Mouse (Mus musculus) left cerebral cortex, postnatal 14 days (tissue): ENCODE measurements around the gene Enkur. TPM values are rescaled to one million over a fixed set of nuclear protein-coding genes. Genes with fewer than 3 reads are reported as not detected.

Experiments used
- DNase-seq, 2 experiments: peaks; one replicate each; pipeline ENCODE4 v3.0.0; 2021 to 2022; ENCODE audit warnings: low spot score in 2 of 2, mixed read lengths in 1 of 2
- intact Hi-C: fragments of 180-260 bp; cut with DNase I; formaldehyde crosslinking; loops from one replicate; pipeline ENCODE4 v1.15.1; 2025
- total RNA-seq, 2 experiments: library from RNA; stranded (reverse); gene quantifications; 2 replicates each; pipeline ENCODE4 v1.2.3; 2021

Gene Enkur
- total RNA-seq, 2 experiments from 2014 or later = 2.9 to 4.6 TPM

- no peak for DNase-seq
- intact Hi-C loops = no loop called here
These were observed 6.1 kb downstream of the Enkur start for GRCm38 (mm10) chr2:21199051-21199450.

DNA sequence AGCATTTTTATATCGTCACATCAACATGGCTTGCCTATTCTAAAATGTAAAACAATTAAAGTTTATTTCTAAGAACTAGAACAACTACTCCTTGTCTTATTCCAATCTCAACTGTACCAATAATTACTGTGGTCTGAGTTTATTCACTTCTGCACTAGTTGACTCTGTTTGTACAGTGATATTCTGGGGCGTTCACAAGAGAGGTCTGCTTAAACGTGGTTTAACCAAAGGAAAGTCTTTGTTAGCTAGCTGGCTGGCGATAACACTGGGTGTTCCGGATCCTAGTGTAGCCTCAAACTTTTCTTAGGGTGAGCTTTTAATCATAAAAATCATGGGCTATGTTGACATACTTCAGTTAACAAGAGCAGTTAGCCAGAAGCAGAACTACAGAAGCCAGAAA lies 9.9 kb downstream of the Enkur start:
- DNase-seq = no peak
- intact Hi-C loops = no loop called here

- DNase-seq = no peak
- intact Hi-C loops = no loop called here
These were observed 13.9 kb downstream of the Enkur start for GRCm38 (mm10) chr2:21191232-21191631.

GRCm38 (mm10) chr2:21188610-21189009 lies 16.6 kb downstream of the Enkur start:
- intact Hi-C loops = loop anchor here (2.0 to 5.0 kb wide), 3 partner anchors 134 to 290 kb away; partner anchors contain the start of gene Arhgap21
- peak in 1 of 2 experiments; percentile 37 for DNase-seq

DNA sequence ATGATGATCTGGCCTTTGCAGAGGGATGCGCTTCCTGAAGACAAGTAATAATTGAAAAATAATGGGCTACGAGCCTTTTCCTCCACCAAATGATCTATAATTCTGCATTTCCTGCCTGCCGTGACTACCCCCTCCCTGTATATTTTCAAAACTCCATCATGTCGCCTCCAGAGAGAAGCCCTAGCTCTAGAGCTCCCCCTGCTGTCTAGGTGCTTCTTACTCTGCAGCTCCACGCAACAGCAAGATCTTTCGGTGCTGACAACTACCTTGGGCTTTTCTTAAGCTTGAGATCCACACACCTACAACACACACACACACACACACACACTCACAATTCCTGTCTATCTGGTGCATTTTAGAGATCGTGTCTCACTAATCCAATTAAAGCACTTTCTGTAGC lies 17.6 kb downstream of the Enkur start:
- DNase-seq = peak; percentile 34 to 76
- intact Hi-C loops = loop anchor here (5.0 kb wide), 1 partner anchor 220 kb away; the partner anchor contains the start of gene Arhgap21

- intact Hi-C loops = no loop called here
- DNase-seq = no peak
These were observed 22.4 kb downstream of the Enkur start for GRCm38 (mm10) chr2:21182811-21183210.

DNA sequence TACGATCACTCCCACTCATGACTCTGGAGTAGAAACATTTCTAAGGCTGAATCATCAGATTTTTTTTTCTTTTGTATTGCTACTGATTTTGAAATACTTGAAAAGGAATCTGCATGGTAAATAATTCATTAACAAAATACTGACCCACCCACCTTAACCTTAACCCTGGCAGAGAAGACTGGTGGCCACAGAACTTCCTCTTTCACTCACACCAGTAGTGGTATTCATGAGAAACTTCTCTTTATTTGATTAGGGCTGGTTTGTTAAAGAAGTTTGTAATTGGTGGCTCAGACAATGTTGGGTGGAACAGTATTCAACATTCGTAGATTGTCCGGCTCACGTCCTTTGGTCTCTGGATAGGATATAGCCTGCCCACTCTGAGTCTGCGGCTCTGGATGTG lies 26.0 kb downstream of the Enkur start:
- intact Hi-C loops = no loop called here
- no peak for DNase-seq

- DNase-seq = no peak
- intact Hi-C loops = no loop called here
These were observed 32.4 kb downstream of the Enkur start for GRCm38 (mm10) chr2:21172797-21173196.

DNA sequence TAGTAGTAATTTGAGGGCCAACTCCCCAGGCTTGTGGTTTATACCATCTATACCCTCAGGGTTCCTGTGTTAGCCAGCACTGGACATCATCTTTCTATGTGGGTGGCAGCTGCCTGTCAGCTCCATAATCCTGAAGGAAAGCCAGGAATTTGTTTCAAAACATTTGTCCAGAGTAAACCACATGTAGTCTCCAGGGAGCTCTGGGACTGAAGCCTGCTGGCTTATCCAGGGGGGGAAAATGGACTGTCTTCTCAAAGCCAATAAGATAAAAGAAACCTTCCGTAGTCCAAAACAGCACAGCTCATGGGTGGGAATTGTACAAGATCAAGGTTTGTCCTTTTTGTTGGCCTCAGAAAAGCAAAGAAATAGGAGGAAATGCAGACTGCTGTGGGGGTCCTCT lies 37.2 kb downstream of the Enkur start:
- intact Hi-C loops = no loop called here
- no peak for DNase-seq

- DNase-seq = no peak
- intact Hi-C loops = no loop called here
These were observed 40.9 kb downstream of the Enkur start for GRCm38 (mm10) chr2:21164296-21164695.

DNA sequence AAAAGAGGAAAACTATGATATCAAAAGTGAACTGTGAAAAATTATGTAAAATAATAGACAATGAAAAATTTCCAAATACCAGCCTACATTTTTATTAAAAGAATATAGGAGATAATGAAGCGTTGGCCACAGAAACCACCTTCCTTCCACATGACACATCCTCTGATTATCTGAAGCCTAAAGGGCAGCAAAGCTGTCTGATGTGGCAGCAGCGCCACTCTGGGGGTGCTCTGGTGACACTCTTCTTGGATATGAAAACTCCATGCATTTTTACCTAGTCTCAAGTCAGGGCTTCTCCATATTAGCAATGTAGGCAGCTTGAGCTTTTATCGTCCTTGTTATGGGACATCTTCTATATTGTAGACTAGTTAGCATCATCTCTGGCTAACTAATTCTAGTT lies 51.7 kb downstream of the Enkur start:
- intact Hi-C loops = no loop called here
- no peak for DNase-seq

GRCm38 (mm10) chr2:21147169-21147568 lies 58.0 kb downstream of the Enkur start:
- intact Hi-C loops = no loop called here

DNA sequence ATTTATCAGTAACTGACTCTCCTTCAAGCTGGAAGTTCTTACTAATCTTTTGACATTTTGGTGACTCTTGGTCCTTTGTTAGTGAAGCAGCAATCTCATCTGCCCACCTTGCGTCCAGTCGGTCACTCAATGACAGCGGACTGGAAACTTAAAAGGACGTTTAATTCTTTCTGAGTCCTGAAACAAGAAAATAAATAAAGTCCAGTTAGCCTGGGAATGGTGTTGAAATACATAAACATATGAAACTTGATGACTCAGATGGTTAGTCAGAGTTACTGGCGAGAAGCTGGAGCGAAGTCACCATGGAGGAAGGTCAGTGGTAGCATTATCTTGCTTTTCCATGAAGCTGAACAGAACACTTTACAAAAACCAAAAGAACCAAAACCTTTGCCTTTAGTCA lies 58.7 kb downstream of the Enkur start:
- no peak for DNase-seq
- intact Hi-C loops = no loop called here

More at GRCm38 (mm10) chr2:21147169-21147568, 58.0 kb downstream of the Enkur start:
- DNase-seq = no peak

DNA sequence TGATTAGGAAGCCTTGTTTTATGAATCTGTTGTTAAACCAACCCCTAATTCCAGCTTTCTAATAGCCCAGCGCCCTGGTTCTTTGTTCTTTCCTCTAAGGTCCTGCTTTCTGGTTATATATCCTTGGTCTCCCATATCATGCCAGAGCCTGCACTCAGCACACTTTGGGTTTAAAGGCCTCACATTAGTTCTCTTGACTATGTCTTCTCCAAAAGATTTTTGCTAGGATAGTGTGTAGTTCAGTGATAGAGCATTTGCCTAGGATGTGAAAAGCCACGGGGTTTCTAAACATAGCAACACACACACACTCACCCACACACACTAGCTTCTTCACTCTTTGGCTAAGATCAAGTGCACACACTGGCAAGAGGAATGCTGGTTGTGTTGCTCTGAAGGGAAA lies 62.5 kb downstream of the Enkur start:
- peak in 1 of 2 experiments; percentile 12 for DNase-seq
- intact Hi-C loops = no loop called here

DNA sequence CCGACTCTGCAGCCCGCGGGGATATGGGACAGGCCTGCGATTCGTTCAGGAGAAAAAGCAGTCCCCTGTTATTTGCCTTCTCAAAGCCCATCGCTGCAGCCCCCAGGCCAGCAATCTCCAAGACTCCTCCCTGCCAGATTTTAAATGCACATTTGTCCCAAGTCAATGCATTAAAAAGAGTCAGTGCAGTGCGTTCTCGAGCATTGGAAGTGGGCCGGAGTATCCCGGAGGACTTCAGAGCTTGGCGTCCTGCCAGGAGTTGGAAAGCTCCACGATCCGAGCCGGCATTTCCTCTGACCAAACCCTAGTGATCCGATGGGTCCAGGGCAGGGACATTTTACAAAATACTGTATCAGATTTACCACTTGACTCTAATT lies 63.0 kb downstream of the Enkur start:
- intact Hi-C loops = no loop called here
- DNase-seq = peak; percentile 38 to 65

DNA sequence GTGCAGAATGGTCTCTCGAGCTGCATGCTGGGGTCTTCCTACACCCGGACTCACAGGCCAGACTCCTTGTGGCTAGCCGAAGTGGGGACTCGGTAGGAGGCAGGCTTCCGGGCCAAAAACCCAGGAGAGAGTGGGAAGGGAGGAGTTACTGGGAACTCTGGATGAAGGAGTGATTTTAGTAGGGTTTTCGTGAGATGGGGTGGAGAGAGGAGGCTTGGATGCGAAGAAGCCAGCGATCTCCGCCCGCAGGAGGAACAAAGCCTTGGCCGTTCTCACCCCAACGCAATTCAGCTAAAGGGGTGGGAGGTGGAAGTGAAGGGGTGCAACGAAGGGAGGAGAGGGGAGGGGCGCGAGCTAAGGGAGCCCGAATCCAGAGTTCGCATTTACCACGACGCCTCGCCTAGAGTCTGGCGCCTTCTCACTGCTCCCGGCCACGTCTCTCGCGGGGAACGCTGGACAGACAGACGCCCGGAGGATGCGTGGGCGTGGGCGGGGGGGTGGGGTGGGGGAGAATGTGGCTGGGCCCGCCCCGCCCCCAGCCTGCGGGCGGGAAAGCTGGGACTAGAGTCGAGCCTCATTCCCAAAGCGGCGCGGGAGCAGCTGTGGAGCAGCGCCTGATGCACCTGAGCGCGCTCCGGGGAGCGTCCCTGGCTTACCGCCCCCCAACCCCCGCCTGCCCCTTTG lies 63.5 kb downstream of the Enkur start:
- peak; percentile 31 to 36 for DNase-seq
- intact Hi-C loops = no loop called here

GRCm38 (mm10) chr2:21141189-21141519 lies 64.0 kb downstream of the Enkur start:
- intact Hi-C loops = no loop called here
- DNase-seq = no peak

Other genes with a start within 250 kb of the Enkur start
- 100 to 1,000 TPM; 213 to 217 TPM for gene Arhgap21, start 236.5 kb downstream of the Enkur start, total RNA-seq
- gene Thnsl1, start 359 bp upstream of the Enkur start, total RNA-seq = 10 to 100 TPM; 19.2 to 20.2 TPM
- gene Gpr158, start 162.2 kb upstream of the Enkur start, total RNA-seq = 100 to 1,000 TPM; 108 to 124 TPM